Mouse (Mus musculus) ES-E14 (cell line): Measurements from ENCODE around the gene Slc17a3. TPM values are rescaled to one million over a fixed set of nuclear protein-coding genes. Genes with fewer than 3 reads are reported as not detected.

Experiments used
- DNase-seq: peaks from one replicate; pipeline ENCODE4 v3.0.0-alpha.2; 2013; ENCODE audit warnings: low read depth, low spot score
- H3K27ac ChIP-seq: 2 replicates; pipeline ENCODE4 v1.5.1; 2012; ENCODE audit warnings: low read depth, mild to moderate bottlenecking, low read length, moderate library complexity, mixed read lengths; ENCODE audit not compliant: poor library complexity, insufficient read depth, severe bottlenecking
- H3K36me3 ChIP-seq: 2 replicates; pipeline ENCODE4 v1.6.1; 2012; ENCODE audit warnings: mild to moderate bottlenecking, low read length, moderate library complexity, mixed read lengths; ENCODE audit not compliant: control insufficient read depth, poor library complexity, insufficient read depth, severe bottlenecking
- H3K4me1 ChIP-seq, 2 experiments: fragments of 150-350 bp in 1 of 2; sonication (generic) in 1 of 2; 2 replicates each; pipeline ENCODE4 v1.6.1; 2012; ENCODE audit warnings: low read length in 2 of 2, mild to moderate bottlenecking in 1 of 2, mixed read lengths in 1 of 2; ENCODE audit not compliant: control insufficient read depth in 2 of 2, insufficient read depth in 2 of 2, poor library complexity in 1 of 2
- H3K4me3 ChIP-seq, 2 experiments: fragments of 150-350 bp in 1 of 2; sonication (generic) in 1 of 2; 2 replicates each; pipeline ENCODE4 v1.5.1; 2012; ENCODE audit warnings: low read length in 2 of 2, low read depth in 1 of 2, mild to moderate bottlenecking in 1 of 2, mixed read lengths in 1 of 2; ENCODE audit not compliant: insufficient read depth in 1 of 2, poor library complexity in 1 of 2, severe bottlenecking in 1 of 2
- H3K9ac ChIP-seq: 2 replicates; pipeline ENCODE4 v1.6.1; 2012; ENCODE audit warnings: low read depth, mild to moderate bottlenecking, low read length, mixed read lengths; ENCODE audit not compliant: poor library complexity, insufficient read depth, severe bottlenecking
- H3K9me3 ChIP-seq: fragments of 150-350 bp; sonication (generic); 2 replicates; pipeline ENCODE4 v1.6.1; 2012; ENCODE audit warnings: low read depth, mild to moderate bottlenecking, low read length; ENCODE audit not compliant: control insufficient read depth, insufficient read depth
- CHD2 ChIP-seq: IDR thresholded peaks from 2 replicates; pipeline ENCODE4 v1.6.1; 2014; ENCODE audit warnings: mild to moderate bottlenecking, low read depth, low read length, inconsistent platforms
- HCFC1 ChIP-seq: IDR thresholded peaks from 2 replicates; pipeline ENCODE4 v1.6.1; 2012; ENCODE audit warnings: low read length, inconsistent platforms, borderline replicate concordance; ENCODE audit not compliant: insufficient read depth
- MAFK ChIP-seq: IDR thresholded peaks from 2 replicates; pipeline ENCODE4 v1.6.1; 2014; ENCODE audit warnings: mild to moderate bottlenecking, low read depth, low read length, inconsistent platforms; ENCODE audit not compliant: insufficient read depth
- ZC3H11A ChIP-seq: IDR thresholded peaks from 2 replicates; pipeline ENCODE4 v1.6.1; 2012; ENCODE audit warnings: low read depth, mild to moderate bottlenecking, inconsistent platforms, low read length, borderline replicate concordance
- ZNF384 ChIP-seq: IDR thresholded peaks from 2 replicates; pipeline ENCODE4 v1.6.1; 2012; ENCODE audit warnings: low read depth, low read length, inconsistent platforms
- in situ Hi-C, 2 experiments: fragments of 600-800 bp; cut with MboI; formaldehyde crosslinking; loops; one replicate each; pipeline ENCODE4 v1.15.1; 2025; ENCODE audit warnings: low sequenced_read_pairs in 2 of 2, inconsistent platforms in 1 of 2; ENCODE audit not compliant: unreplicated experiment in 2 of 2
- total RNA-seq: library from RNA; depleted of rRNA; stranded (reverse); fragments of 300-350 nt; gene quantifications from 2 replicates; pipeline ENCODE4 v1.2.3, GENCODE M21; 2012

Slc17a3 gene
- total RNA-seq, 1 experiment, result not detected

- Histone ChIP-seq H3K4me1 (no peaks in the 10 kb centered on the region), H3K27ac (no peak overlapping the region), H3K9me3 (no peaks in the 10 kb centered on the region), H3K36me3 (no peaks in the 10 kb centered on the region), H3K9ac (no peak overlapping the region), H3K4me3 (no peak overlapping the region)
- in situ Hi-C loops, result no loop called here
- no peak for DNase-seq
- TF ChIP-seq MAFK (no peak), CHD2 (no peak), HCFC1 (no peak), ZC3H11A (no peak)
These were observed 17.2 kb downstream of the Slc17a3 start for GRCm38 (mm10) chr13:23856401-23856800.

- Histone ChIP-seq H3K4me3 (no peak overlapping the region), H3K36me3 (no peaks in the 10 kb centered on the region), H3K4me1 (no peaks in the 10 kb centered on the region), H3K9me3 (no peaks in the 10 kb centered on the region), H3K9ac (no peak overlapping the region), H3K27ac (no peak overlapping the region)
- no peak for TF ChIP-seq MAFK
- no peak for DNase-seq
- in situ Hi-C loops, result no loop called here
These were observed 22.6 kb downstream of the Slc17a3 start for GRCm38 (mm10) chr13:23861815-23862214.

- in situ Hi-C loops, result no loop called here
- Histone ChIP-seq H3K9me3 (no peaks in the 10 kb centered on the region), H3K9ac (no peak overlapping the region), H3K27ac (no peak overlapping the region), H3K4me1 (no peaks in the 10 kb centered on the region), H3K36me3 (no peaks in the 10 kb centered on the region), H3K4me3 (no peak overlapping the region)
- no peak for TF ChIP-seq MAFK
- no peak for TF ChIP-seq ZNF384
- TF ChIP-seq CHD2, result no peak
- TF ChIP-seq ZC3H11A, result no peak
- TF ChIP-seq HCFC1, result no peak
- DNase-seq, result no peak
These were observed 25.5 kb downstream of the Slc17a3 start for GRCm38 (mm10) chr13:23864711-23865110.

GRCm38 (mm10) chr13:23866086-23866710 lies 27.0 kb downstream of the Slc17a3 start:
- no peak overlapping the region for H3K4me3 ChIP-seq
- no peak for DNase-seq
- TF ChIP-seq ZC3H11A (no peak), CHD2 (no peak), MAFK (no peak), HCFC1 (no peak), ZNF384 (no peak)
- no peaks in the 10 kb centered on the region for H3K9me3 ChIP-seq
- H3K36me3 ChIP-seq, result no peaks in the 10 kb centered on the region
- H3K27ac ChIP-seq, result no peak overlapping the region
- no peaks in the 10 kb centered on the region for H3K4me1 ChIP-seq
- no peak overlapping the region for H3K9ac ChIP-seq
- in situ Hi-C loops, result no loop called here

GRCm38 (mm10) chr13:23867000-23867399 lies 27.8 kb downstream of the Slc17a3 start:
- no peak for TF ChIP-seq ZC3H11A
- no peak for TF ChIP-seq ZNF384
- TF ChIP-seq HCFC1, result no peak
- no peak for TF ChIP-seq CHD2
- TF ChIP-seq MAFK, result no peak
- Histone ChIP-seq H3K36me3 (no peaks in the 10 kb centered on the region), H3K4me3 (no peak overlapping the region), H3K9me3 (no peaks in the 10 kb centered on the region), H3K4me1 (no peaks in the 10 kb centered on the region), H3K27ac (no peak overlapping the region), H3K9ac (no peak overlapping the region)
- no peak for DNase-seq
- in situ Hi-C loops, result no loop called here
